Mouse (Mus musculus): Measurements from ENCODE around the gene Tsc22d1. TPM values are rescaled to one million over a fixed set of nuclear protein-coding genes. Genes with fewer than 3 reads are reported as not detected.

Gene Tsc22d1
- total RNA-seq, 2 experiments from 2014 or later: 91.9 to 99.3 TPM

GRCm38 (mm10) chr14:76431918-76432317 lies 17.2 kb downstream of the Tsc22d1 start:
- intact Hi-C loops (cut with DNase I): no loop called here
- no peak for DNase-seq

- DNase-seq: no peak
- intact Hi-C loops (cut with DNase I): no loop called here
Measured at GRCm38 (mm10) chr14:76432369-76432768, 17.6 kb downstream of the Tsc22d1 start.

GRCm38 (mm10) chr14:76432816-76433215 lies 18.1 kb downstream of the Tsc22d1 start:
- intact Hi-C loops (cut with DNase I): no loop called here
- DNase-seq: no peak

GRCm38 (mm10) chr14:76442160-76442559 lies 27.4 kb downstream of the Tsc22d1 start:
- intact Hi-C loops (cut with DNase I): no loop called here
- no peak for DNase-seq

GRCm38 (mm10) chr14:76448987-76449386 lies 34.2 kb downstream of the Tsc22d1 start:
- DNase-seq: no peak
- intact Hi-C loops (cut with DNase I): no loop called here

GRCm38 (mm10) chr14:76451011-76451410 lies 36.2 kb downstream of the Tsc22d1 start:
- DNase-seq: no peak
- intact Hi-C loops (cut with DNase I): no loop called here

GRCm38 (mm10) chr14:76452751-76453360 lies 38.1 kb downstream of the Tsc22d1 start:
- intact Hi-C loops (cut with DNase I): no loop called here
- DNase-seq: no peak

GRCm38 (mm10) chr14:76454673-76455072 lies 39.9 kb downstream of the Tsc22d1 start:
- no peak for DNase-seq
- intact Hi-C loops (cut with DNase I): no loop called here

- DNase-seq: no peak
- intact Hi-C loops (cut with DNase I): no loop called here
Measured at GRCm38 (mm10) chr14:76455159-76455558, 40.4 kb downstream of the Tsc22d1 start.

GRCm38 (mm10) chr14:76457696-76458095 lies 42.9 kb downstream of the Tsc22d1 start:
- intact Hi-C loops (cut with DNase I): no loop called here
- no peak for DNase-seq

GRCm38 (mm10) chr14:76460181-76460580 lies 45.4 kb downstream of the Tsc22d1 start:
- intact Hi-C loops (cut with DNase I): no loop called here
- DNase-seq: no peak

GRCm38 (mm10) chr14:76461182-76461775 lies 46.5 kb downstream of the Tsc22d1 start:
- intact Hi-C loops (cut with DNase I): no loop called here
- no peak for DNase-seq

- intact Hi-C loops (cut with DNase I): no loop called here
- DNase-seq: no peak
Measured at GRCm38 (mm10) chr14:76463414-76464098, 48.8 kb downstream of the Tsc22d1 start.

GRCm38 (mm10) chr14:76464967-76465366 lies 50.2 kb downstream of the Tsc22d1 start:
- intact Hi-C loops (cut with DNase I): loop anchor here (5.0 kb wide), 1 partner anchor 158 kb away; no protein-coding TSS in a partner anchor
- DNase-seq: no peak

- peak; percentile 62 to 71 for DNase-seq
- intact Hi-C loops (cut with DNase I): loop anchor here (2.0 to 5.0 kb wide), 2 partner anchors 52 to 159 kb away; partner anchors contain the start of gene Tsc22d1
Measured at GRCm38 (mm10) chr14:76466641-76467323, 52.0 kb downstream of the Tsc22d1 start.

- DNase-seq: no peak
- intact Hi-C loops (cut with DNase I): loop anchor here (2.0 to 5.0 kb wide), 2 partner anchors 53 to 161 kb away; partner anchors contain the start of gene Tsc22d1
Measured at GRCm38 (mm10) chr14:76467932-76468331, 53.2 kb downstream of the Tsc22d1 start.

- no peak for DNase-seq
Measured at GRCm38 (mm10) chr14:76471301-76471700, 56.5 kb downstream of the Tsc22d1 start.

GRCm38 (mm10) chr14:76472487-76472886 lies 57.7 kb downstream of the Tsc22d1 start:
- no peak for DNase-seq
- intact Hi-C loops (cut with DNase I): loop anchor here (5.0 kb wide), 1 partner anchor 320 kb away; no protein-coding TSS in a partner anchor

More at GRCm38 (mm10) chr14:76471301-76471700, 56.5 kb downstream of the Tsc22d1 start:
- intact Hi-C loops (cut with DNase I): loop anchor here (2.0 to 5.0 kb wide), 2 partner anchors 319 to 350 kb away; no protein-coding TSS in a partner anchor

GRCm38 (mm10) chr14:76473404-76473803 lies 58.6 kb downstream of the Tsc22d1 start:
- no peak for DNase-seq
- intact Hi-C loops (cut with DNase I): loop anchor here (5.0 kb wide), 1 partner anchor 321 kb away; no protein-coding TSS in a partner anchor

GRCm38 (mm10) chr14:76474165-76474564 lies 59.4 kb downstream of the Tsc22d1 start:
- no peak for DNase-seq
- intact Hi-C loops (cut with DNase I): loop anchor here (5.0 kb wide), 1 partner anchor 322 kb away; no protein-coding TSS in a partner anchor

- DNase-seq: no peak
- intact Hi-C loops (cut with DNase I): no loop called here
Measured at GRCm38 (mm10) chr14:76476770-76477169, 62.0 kb downstream of the Tsc22d1 start.

All from gastrocnemius, postnatal 36 days (tissue).